Mouse (Mus musculus) gastrocnemius, adult 18-20 months (tissue): Measurements from ENCODE around the gene Slc7a11. TPM values are rescaled to one million over a fixed set of nuclear protein-coding genes. Genes with fewer than 3 reads are reported as not detected.

ENCODE experiments used
- DNase-seq: peaks from one replicate; pipeline ENCODE4 v3.0.0; 2021; ENCODE audit warnings: low spot score
- total RNA-seq, 2 experiments: library from RNA; stranded (reverse); gene quantifications; 2 replicates each; pipeline ENCODE4 v1.2.3; 2021

The Slc7a11 gene
- total RNA-seq, 2 experiments from 2014 or later: 0.05 TPM; not detected in 1

- DNase-seq: no peak
Observed at GRCm38 (mm10) chr3:50405915-50406314, 37.5 kb downstream of the Slc7a11 start.

DNA sequence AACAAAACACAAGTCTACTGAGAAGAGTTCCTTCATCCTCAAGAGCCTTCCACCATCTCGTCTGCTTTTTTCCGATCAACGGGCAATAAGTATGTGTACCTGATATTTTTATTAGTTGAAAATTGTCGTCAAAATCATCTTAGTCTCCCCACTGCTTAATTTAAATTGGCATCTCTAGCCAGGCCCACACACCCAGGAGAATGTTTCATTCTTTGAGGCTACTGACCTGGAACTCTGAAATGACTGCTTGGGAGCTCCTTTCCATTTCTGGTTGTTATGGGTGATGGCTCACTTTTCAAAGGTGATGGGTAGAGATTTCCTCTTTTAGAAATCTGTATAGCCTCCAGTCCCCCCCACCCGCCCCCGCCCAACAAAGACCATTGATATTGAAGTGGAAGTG, 54.6 kb downstream of the Slc7a11 start:
- no peak for DNase-seq

DNA sequence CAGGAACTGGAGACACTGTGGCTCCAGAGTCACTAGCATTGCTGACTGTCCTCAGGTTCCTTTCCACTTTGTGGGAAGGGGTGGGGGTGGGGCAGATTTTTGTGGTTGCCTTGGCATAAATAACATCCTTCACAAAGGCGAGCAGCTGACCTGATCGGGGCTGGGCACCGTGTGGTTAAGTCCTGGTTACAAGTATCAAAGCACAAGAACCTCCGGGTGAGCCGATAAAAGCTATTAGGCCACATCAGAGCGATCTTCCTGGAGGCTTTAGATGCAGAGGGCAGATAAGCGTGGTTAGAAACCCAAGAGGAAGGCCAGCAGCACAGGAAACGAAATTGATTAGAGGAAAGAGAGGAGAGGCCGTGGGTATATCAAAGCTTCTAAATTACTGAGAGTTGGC, 55.1 kb downstream of the Slc7a11 start:
- no peak for DNase-seq

- no peak for DNase-seq
Observed at GRCm38 (mm10) chr3:50387280-50387679, 56.1 kb downstream of the Slc7a11 start.

DNA sequence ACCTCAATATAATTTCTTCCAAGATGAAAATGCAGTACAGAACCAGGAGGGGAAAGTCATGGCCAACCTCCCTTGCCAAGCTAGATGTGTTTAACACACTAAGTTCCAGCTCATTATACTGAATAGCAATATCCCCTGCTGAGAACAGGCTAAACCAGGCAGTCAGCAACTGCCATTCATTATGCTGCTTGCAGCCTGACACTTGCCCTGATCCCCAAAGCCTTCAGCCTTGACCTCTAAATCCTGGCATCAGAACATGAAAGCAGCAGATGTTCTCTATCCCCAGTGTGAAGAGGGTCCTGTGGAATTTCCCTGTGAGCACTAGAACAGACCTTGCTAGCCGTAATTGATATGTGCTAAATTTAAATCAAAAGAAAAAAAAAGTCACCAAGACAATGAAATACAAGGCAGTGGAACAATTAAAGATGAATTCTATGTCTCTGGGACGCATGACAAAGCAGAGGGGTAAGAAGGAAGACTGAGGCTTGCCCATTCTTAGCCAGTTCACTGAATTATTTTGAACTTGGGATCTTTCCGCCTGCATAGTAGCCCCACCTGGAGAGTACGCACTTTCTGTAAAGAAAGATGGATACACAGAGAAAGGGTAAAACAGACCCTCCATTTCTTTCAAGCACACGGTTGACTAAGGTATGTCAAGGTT, 56.7 kb downstream of the Slc7a11 start:
- DNase-seq: no peak

GRCm38 (mm10) chr3:50386066-50386465, 57.3 kb downstream of the Slc7a11 start:
- no peak for DNase-seq

DNA sequence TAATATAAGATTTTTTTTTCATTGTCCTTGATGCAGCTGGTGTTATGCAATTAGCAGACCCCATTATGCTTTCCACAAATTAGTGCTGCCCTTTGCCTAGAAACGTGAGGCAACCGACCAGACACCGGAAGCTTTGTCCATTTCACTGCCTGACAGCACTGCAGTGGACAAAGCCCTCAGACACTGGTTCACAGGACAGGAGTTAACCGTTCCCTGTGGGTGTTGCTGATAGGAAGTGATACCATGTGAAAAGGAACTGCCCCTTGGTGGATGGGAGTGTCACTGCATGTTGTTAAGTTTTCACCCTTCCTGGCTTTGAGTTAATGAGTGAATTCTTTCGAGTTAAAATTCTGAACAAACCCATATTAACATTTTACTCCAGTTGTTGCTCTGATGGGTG, 60.7 kb downstream of the Slc7a11 start:
- DNase-seq: no peak

- no peak for DNase-seq
Observed at GRCm38 (mm10) chr3:50381861-50382693, 61.3 kb downstream of the Slc7a11 start.

GRCm38 (mm10) chr3:50381160-50381860, 62.1 kb downstream of the Slc7a11 start:
- peak; percentile 67 for DNase-seq

- DNase-seq: no peak
Observed at GRCm38 (mm10) chr3:50379942-50380341, 63.5 kb downstream of the Slc7a11 start.

- DNase-seq: no peak
Observed at GRCm38 (mm10) chr3:50375477-50375876, 67.9 kb downstream of the Slc7a11 start.

DNA sequence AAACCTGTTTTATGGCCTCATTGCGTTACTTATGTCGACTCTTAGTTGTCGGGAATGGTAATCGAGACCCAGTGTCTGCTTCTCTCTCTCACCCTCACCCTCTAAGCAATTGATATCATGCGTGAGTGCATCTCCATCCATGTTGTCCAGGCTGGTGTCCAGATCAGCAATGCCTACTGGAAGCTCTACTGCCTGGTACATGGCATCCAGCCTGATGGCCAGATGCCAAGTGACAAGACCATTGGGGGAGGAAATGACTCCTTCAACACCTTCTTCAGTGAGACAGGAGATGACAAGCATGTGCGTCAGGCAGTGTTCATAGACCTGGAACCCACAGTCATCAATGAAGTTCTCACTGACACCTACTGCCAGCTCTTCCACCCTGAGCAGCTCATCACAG, 73.6 kb downstream of the Slc7a11 start:
- no peak for DNase-seq

GRCm38 (mm10) chr3:50367175-50367574, 76.2 kb downstream of the Slc7a11 start:
- DNase-seq: no peak

GRCm38 (mm10) chr3:50363659-50364058, 79.8 kb downstream of the Slc7a11 start:
- DNase-seq: no peak

DNA sequence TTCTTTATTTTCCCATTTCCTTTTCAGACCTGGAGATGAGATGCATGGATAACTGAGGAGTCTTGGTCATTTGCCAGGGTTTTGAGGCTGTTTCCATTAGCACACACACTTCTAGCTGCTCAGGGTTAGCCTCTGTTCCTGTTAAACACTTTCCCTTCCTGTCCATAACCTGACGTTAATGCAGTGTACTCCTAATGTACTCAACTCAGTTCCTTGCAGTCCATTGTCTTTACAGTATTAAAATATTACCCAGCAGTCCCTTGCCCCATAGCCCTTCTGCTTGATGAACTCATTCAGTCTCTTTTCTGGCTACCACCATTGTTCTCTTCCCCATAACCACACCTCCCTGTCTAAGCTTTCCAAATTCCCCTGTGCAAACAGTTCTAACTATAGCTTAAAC, 96.3 kb downstream of the Slc7a11 start:
- DNase-seq: no peak

GRCm38 (mm10) chr3:50344411-50344810, 99.0 kb downstream of the Slc7a11 start:
- no peak for DNase-seq

- DNase-seq: no peak
Observed at GRCm38 (mm10) chr3:50324524-50324923, 118.9 kb downstream of the Slc7a11 start.

DNA sequence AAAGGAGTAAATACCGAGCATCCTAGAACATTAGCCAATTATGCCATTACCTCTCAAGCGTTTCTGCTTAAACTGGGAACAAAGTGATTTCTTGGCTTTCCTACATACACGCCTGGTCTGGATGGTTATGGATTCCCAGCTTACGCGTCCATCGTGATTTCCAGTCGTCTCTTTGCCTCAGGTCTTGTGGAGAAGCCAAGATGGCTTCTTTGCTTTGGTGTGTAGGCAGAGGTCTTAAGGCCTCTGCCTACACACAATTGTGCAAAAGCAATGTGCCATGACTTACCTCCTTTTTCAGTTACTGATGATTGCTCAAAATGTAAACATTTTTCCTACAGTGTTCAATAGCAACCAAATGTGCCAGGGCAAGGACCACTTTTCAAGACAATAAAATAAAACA, 119.5 kb downstream of the Slc7a11 start:
- no peak for DNase-seq

GRCm38 (mm10) chr3:50320862-50321261, 122.6 kb downstream of the Slc7a11 start:
- no peak for DNase-seq

DNA sequence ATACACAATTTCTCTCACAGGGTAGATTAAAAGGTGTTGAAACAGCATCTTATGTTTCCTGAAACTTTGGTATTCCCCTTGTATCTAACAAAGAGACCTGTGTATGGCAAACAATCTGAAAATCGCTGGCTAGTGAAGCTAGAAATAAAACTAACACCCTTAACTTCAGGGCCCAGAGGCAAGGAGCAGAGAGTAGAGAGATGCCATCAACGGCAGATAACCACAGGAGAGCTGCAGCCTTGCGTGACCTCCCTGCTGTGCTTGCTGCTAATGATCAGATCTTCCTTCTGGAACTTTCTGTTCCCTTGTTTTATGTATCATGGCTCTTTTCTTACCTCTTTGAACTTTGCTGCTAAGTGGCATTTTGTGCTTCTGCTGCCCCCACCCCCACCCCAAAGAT, 125.3 kb downstream of the Slc7a11 start:
- DNase-seq: no peak

GRCm38 (mm10) chr3:50313816-50314215, 129.6 kb downstream of the Slc7a11 start:
- no peak for DNase-seq
